Mouse (Mus musculus) forebrain, postnatal 0 days (tissue): Measurements from ENCODE around the gene Zfp869. TPM values are rescaled to one million over a fixed set of nuclear protein-coding genes. Genes with fewer than 3 reads are reported as not detected.
"Not testable (repeated sequence)": the region's sequence is repeated elsewhere in the genome, so short reads cannot be mapped to it uniquely, and the experiment has no call there.

Experiments used
- ATAC-seq: fragments of 200-750 bp; cut with Nextera tagmentation; 2 replicates; pipeline ENCODE4 v1.8.0; 2017; ENCODE audit warnings: mild to moderate bottlenecking, moderate library complexity
- DNase-seq: peaks from one replicate; pipeline ENCODE4 v3.0.0-alpha.2; 2015
- H3K27ac ChIP-seq: fragments of 300-500 bp; sonication (generic); 2 replicates; pipeline ENCODE4 v1.5.1; 2014; ENCODE audit warnings: low read depth, mild to moderate bottlenecking, antibody characterized with exemption, low read length, moderate library complexity, mixed read lengths
- H3K27me3 ChIP-seq: fragments of 300-500 bp; sonication (generic); 2 replicates; pipeline ENCODE4 v1.6.1; 2014; ENCODE audit warnings: mild to moderate bottlenecking, low read length, mixed read lengths; ENCODE audit not compliant: insufficient read depth
- H3K36me3 ChIP-seq: fragments of 300-500 bp; sonication (generic); 2 replicates; pipeline ENCODE4 v1.6.1; 2014; ENCODE audit warnings: mild to moderate bottlenecking, moderate library complexity; ENCODE audit not compliant: insufficient read depth
- H3K4me1 ChIP-seq: fragments of 300-500 bp; sonication (generic); 2 replicates; pipeline ENCODE4 v1.6.1; 2014; ENCODE audit warnings: antibody characterized with exemption; ENCODE audit not compliant: insufficient read depth
- H3K4me2 ChIP-seq: fragments of 300-500 bp; sonication (generic); 2 replicates; pipeline ENCODE4 v1.6.1; 2014; ENCODE audit warnings: low read depth, mild to moderate bottlenecking, moderate library complexity
- H3K4me3 ChIP-seq: fragments of 300-500 bp; sonication (generic); 2 replicates; pipeline ENCODE4 v1.5.1; 2014; ENCODE audit warnings: low read depth, low read length, mixed read lengths
- H3K9ac ChIP-seq: fragments of 300-500 bp; sonication (generic); 2 replicates; pipeline ENCODE4 v1.6.1; 2014; ENCODE audit warnings: mild to moderate bottlenecking
- H3K9me3 ChIP-seq: fragments of 300-500 bp; sonication (generic); 2 replicates; pipeline ENCODE4 v1.6.1; 2016; ENCODE audit warnings: low read length
- CTCF ChIP-seq: sonication (generic); IDR thresholded peaks from 2 replicates; pipeline ENCODE4 v1.5.1; 2016; ENCODE audit warnings: antibody characterized with exemption, control low read depth, low read depth
- WGBS: fragments of 180-500 bp; shearing (Covaris S2); extraction: QIAGEN DNeasy Blood & Tissue Kit; methylation state at CpG from one replicate; pipeline ENCODE4 v1.1.7; 2014; 5-methylcytosine and 5-hydroxymethylcytosine counted together
- polyA plus RNA-seq: library from polyadenylated mRNA; unstranded; fragments of >200 nt; fragmentation: Nextera tagmentation; extraction: Ambion mirVana; gene quantifications from 2 replicates; pipeline ENCODE4 v1.2.1, GENCODE M21; 2015
- total RNA-seq: library from RNA; depleted of rRNA; stranded (reverse); fragments of >200 nt; gene quantifications from 2 replicates; pipeline ENCODE4 v1.2.3, GENCODE M21; 2014; rRNA removed

The Zfp869 gene
- total and polyA plus RNA-seq, 2 experiments from 2014 or later, result 18.8 to 34.1 TPM

DNA sequence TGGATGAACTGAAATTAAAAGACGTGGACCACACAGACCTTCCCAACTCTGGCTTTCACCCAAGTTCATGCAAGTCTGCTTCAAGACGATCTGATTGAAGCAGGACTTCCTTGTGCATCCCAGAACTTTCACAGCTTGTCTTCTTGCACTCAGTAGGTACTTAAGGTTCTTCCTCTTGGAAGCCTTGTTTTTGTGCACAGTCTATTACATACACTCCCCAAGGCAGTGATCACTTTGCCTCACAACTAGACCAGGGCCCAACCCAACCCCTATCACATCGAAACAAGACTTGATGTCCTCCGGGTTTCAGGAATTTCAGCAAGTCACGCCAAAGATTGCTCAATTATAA lies 6.7 kb upstream of the Zfp869 start:
- no peaks in the 10 kb centered on the region for H3K27me3 ChIP-seq
- DNase-seq (no peak), ATAC-seq (peak; percentile 0; the same call in 1 of the 2 replicates)
- H3K4me2 ChIP-seq, result peak overlapping the region; percentile 50
- peak overlapping the region; percentile 100 for H3K27ac ChIP-seq
- TF ChIP-seq CTCF, result no peak
- no peaks in the 10 kb centered on the region for H3K9me3 ChIP-seq
- H3K4me1 ChIP-seq, result peaks cover 25% of the 10 kb centered on the region; the same call in 1 of the 2 replicates
- H3K4me3 ChIP-seq, result peak overlapping the region; percentile 100
- no peaks in the 10 kb centered on the region for H3K36me3 ChIP-seq
- 47% methylated on average over 5 of the region's 5 CpGs for WGBS
- H3K9ac ChIP-seq, result no peak overlapping the region

DNA sequence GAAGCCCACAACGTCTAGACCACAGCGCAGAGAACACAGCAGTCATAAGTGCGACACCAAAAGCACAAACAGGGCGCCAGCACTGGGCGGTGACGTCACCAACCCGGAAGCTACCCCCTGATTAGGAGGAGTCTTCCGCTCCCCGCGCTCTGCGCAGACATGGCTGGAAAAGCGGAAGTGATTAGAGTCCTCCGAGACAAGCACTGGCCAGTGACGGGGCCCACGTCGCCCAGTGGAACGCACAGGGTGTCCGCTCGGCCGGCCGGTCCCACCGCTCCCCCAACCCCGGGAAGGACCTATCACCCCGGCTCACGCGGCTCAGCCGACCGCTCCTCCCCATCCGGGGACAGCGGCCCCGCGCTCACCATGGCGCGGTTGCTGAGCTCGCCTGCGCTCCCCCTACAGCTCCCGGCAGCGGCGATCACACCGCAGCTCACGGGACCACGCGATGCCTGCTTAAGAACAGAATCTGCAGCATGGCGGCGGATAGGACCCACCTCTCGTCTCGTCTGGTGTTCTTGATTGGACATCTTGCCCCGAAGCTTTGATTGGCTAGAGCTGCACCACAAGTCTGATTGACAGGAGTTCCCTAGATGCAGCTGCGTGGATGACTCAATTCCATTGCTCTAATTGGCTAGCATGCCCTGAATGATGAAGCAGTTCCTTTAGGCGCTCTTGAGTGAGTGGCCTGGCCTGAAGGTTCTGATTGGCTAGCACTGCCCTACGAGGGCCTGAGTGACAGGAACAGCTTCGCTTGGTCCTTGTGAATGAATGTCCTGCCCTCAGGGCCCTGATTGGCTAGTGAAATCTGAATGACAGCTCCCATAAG lies 6.1 kb upstream of the Zfp869 start:
- Histone ChIP-seq H3K27ac (peak overlapping the region; percentile 100), H3K4me3 (peak overlapping the region; percentile 100), H3K4me2 (peak overlapping the region; percentile 50), H3K9ac (peak overlapping the region; percentile 100), H3K27me3 (no peaks in the 10 kb centered on the region), H3K36me3 (no peaks in the 10 kb centered on the region), H3K4me1 (peaks cover 25% of the 10 kb centered on the region; the same call in 1 of the 2 replicates), H3K9me3 (no peaks in the 10 kb centered on the region)
- whole genome bisulfite sequencing, result 2% methylated on average over 52 of the region's 52 CpGs
- DNase-seq, result peak; percentile 97
- TF ChIP-seq CTCF, result peak; percentile 24; the same call in 1 of the 2 replicates
- ATAC-seq, result peak; percentile 97

DNA sequence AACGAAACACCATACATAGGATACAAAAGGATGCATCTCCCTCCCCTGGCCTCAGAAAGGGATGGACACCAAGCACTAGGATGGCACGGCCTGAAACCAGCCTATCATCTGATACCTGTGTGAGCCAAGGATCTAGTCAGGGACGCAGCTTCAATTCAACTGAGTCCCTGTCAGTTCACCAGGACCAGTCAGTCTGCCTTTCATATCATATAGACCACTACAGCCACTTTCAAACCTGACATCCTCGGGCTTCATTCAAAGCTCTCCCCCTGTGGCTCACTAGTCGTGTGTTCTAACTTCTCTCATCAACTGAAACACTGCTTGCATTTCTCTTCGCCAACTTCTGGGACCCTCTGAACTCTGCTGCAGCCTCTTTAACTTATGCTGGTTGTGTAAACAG lies 4.8 kb upstream of the Zfp869 start:
- Histone ChIP-seq H3K36me3 (no peaks in the 10 kb centered on the region), H3K27me3 (no peaks in the 10 kb centered on the region), H3K4me3 (0 out of 2 replicates have a peak overlapping the region, but pooled peaks have one; percentile 100), H3K4me2 (peak overlapping the region; percentile 50), H3K9me3 (no peaks in the 10 kb centered on the region), H3K9ac (peak overlapping the region; percentile 29), H3K4me1 (peaks cover 25% of the 10 kb centered on the region; the same call in 1 of the 2 replicates), H3K27ac (no peak overlapping the region)
- DNase-seq (no peak), ATAC-seq (no peak)
- WGBS, result 73% methylated on average over 6 of the region's 6 CpGs
- TF ChIP-seq CTCF, result no peak

DNA sequence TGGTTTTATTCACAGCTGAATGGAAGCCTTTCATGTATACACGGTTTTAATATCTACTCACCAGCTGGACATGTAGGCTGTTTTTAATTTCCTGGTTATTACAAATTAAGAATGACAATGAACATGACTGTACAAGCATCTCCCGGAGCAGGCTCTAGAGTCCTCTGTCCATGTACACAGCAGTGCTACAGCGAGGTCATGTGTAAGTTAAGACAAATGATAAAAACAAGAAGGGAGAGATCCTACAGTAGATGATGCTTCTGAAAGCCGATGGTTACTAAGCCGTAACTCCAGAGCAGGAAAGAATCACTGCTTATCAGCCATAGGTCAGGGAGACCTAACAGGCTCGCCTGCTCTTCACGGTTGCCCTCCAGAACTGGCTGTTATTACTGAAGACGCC lies 3.0 kb upstream of the Zfp869 start:
- H3K27me3 ChIP-seq, result no peaks in the 10 kb centered on the region
- WGBS, result 93% methylated on average over 8 of the region's 8 CpGs
- H3K9me3 ChIP-seq, result no peaks in the 10 kb centered on the region
- no peak overlapping the region for H3K4me2 ChIP-seq
- no peak overlapping the region for H3K27ac ChIP-seq
- no peak for DNase-seq
- no peak overlapping the region for H3K4me3 ChIP-seq
- ATAC-seq, result no peak
- peaks cover 17% of the 10 kb centered on the region for H3K36me3 ChIP-seq
- no peak for TF ChIP-seq CTCF
- no peak overlapping the region for H3K9ac ChIP-seq
- peaks cover 25% of the 10 kb centered on the region; the same call in 1 of the 2 replicates for H3K4me1 ChIP-seq

DNA sequence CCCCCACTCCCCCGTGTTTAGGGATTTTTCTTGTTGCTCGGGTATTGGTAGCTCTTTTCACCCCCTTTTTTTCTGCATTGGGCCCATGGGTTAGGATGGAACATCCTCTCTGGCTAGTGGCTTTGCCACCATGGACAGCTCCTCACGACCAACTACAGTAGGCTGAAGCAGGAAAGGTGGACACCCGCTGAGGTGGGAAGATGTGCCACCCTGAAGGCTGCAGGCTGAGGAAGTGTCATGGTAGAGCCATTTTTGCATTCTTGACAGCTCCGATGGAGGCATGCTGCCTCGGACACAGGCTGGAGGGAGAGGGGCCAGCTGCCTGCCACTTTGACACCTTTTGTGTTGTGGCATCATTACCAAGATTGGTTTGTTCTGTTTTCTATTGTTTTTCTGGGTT lies 8.7 kb downstream of the Zfp869 start:
- no peaks in the 10 kb centered on the region for H3K27me3 ChIP-seq
- H3K36me3 ChIP-seq, result peaks cover 37% of the 10 kb centered on the region
- H3K9me3 ChIP-seq, result no peaks in the 10 kb centered on the region
- no peak overlapping the region for H3K27ac ChIP-seq
- no peak for ATAC-seq
- no peaks in the 10 kb centered on the region for H3K4me1 ChIP-seq
- H3K9ac ChIP-seq, result no peak overlapping the region
- no peak for TF ChIP-seq CTCF
- DNase-seq, result no peak
- 78% methylated on average over 6 of the region's 6 CpGs for WGBS
- H3K4me3 ChIP-seq, result no peak overlapping the region
- no peak overlapping the region for H3K4me2 ChIP-seq

DNA sequence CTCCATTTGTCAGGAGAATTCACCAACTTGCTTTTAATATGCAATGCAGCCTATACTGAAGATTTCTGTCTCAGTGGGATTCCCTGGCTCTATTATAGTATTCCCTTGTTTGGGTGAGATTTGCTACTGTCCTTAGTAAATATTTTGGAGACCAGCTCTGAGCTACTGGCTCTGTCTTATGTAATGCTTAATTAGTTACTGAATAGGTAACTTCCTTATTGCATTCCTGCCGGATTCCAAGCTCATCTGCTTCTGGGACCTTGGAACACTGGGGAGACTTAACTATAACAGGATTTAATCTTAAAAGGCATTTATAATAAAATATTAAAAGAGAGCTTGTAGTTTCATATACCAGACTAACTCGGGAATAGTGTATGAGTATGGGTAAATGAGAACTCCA lies 45.5 kb downstream of the Zfp869 start:
- H3K4me3 ChIP-seq, H3K27me3 ChIP-seq, H3K4me2 ChIP-seq, H3K9ac ChIP-seq, ATAC-seq, H3K27ac ChIP-seq, H3K4me1 ChIP-seq, H3K9me3 ChIP-seq, DNase-seq: not testable (repeated sequence)
- WGBS, result 78% methylated on average over 2 of the region's 2 CpGs
- peaks cover 20% of the 10 kb centered on the region for H3K36me3 ChIP-seq

DNA sequence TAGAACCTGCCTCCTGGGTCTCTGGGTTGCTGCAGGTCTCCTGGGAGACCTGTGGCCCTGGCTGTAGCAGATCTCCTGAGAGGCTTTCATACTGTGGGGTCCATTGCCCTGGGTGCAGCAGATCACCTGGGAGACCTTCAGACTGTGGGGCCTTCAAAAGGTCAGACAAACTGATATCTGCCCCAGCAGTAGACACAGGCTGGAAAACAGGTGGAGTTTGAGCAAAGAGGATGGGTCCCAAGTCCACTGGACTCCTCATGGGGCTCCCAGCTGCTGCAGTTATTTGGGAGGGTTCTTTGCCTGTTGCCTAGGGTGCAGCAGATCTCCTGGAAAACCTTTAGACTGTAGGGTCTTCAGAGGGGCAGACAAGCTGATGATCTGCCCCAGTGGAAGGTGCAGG lies 49.2 kb downstream of the Zfp869 start:
- Histone ChIP-seq H3K36me3 (peaks cover 20% of the 10 kb centered on the region), H3K4me1 (no peaks in the 10 kb centered on the region), H3K4me3 (no peak overlapping the region), H3K9me3 (no peaks in the 10 kb centered on the region), H3K27ac (no peak overlapping the region), H3K9ac (no peak overlapping the region), H3K4me2 (no peak overlapping the region), H3K27me3 (no peaks in the 10 kb centered on the region)
- ATAC-seq (no peak), DNase-seq (no peak)
- no peak for TF ChIP-seq CTCF

Other genes with a start within 250 kb of the Zfp869 start
- 0.05 and 0.08 TPM in 2 replicates for gene Gm7697, start 187.7 kb downstream of the Zfp869 start, total RNA-seq
- gene Gm7697, start 187.7 kb downstream of the Zfp869 start, polyA plus RNA-seq, result not detected in 2 replicates
- gene Zfp868, start 85.2 kb downstream of the Zfp869 start, total RNA-seq, result 26.9 and 38.0 TPM in 2 replicates
- gene Zfp868, start 85.2 kb downstream of the Zfp869 start, polyA plus RNA-seq, result 21.4 and 23.9 TPM in 2 replicates
- gene Zfp964, start 56.2 kb downstream of the Zfp869 start, total RNA-seq, result 4.9 and 5.1 TPM in 2 replicates
- gene Zfp964, start 56.2 kb downstream of the Zfp869 start, polyA plus RNA-seq, result 0.64 and 0.92 TPM in 2 replicates
- 5.0 TPM in 2 replicates for gene Zfp963, start 39.2 kb upstream of the Zfp869 start, total RNA-seq
- 3.7 and 4.5 TPM in 2 replicates for gene Zfp963, start 39.2 kb upstream of the Zfp869 start, polyA plus RNA-seq
- 0.23 and 3.5 TPM in 2 replicates for gene Gm20422, start 64.2 kb upstream of the Zfp869 start, total RNA-seq
- 0.33 and 1.2 TPM in 2 replicates for gene Gm20422, start 64.2 kb upstream of the Zfp869 start, polyA plus RNA-seq
- 61.0 and 74.4 TPM in 2 replicates for gene Atp13a1, start 80.4 kb upstream of the Zfp869 start, total RNA-seq
- gene Atp13a1, start 80.4 kb upstream of the Zfp869 start, polyA plus RNA-seq, result 37.3 and 39.6 TPM in 2 replicates
- gene Zfp866, start 80.5 kb upstream of the Zfp869 start, total RNA-seq, result 47.5 and 59.2 TPM in 2 replicates
- gene Zfp866, start 80.5 kb upstream of the Zfp869 start, polyA plus RNA-seq, result 10.7 and 16.6 TPM in 2 replicates
- 47.4 and 47.6 TPM in 2 replicates for gene Gmip, start 98.0 kb upstream of the Zfp869 start, total RNA-seq
- 33.2 and 35.0 TPM in 2 replicates for gene Gmip, start 98.0 kb upstream of the Zfp869 start, polyA plus RNA-seq
- 5.6 and 6.1 TPM in 2 replicates for gene Lpar2, start 111.7 kb upstream of the Zfp869 start, total RNA-seq
- gene Lpar2, start 111.7 kb upstream of the Zfp869 start, polyA plus RNA-seq, result 0.38 and 0.45 TPM in 2 replicates
- gene Pbx4, start 121.8 kb upstream of the Zfp869 start, total RNA-seq, result 23.3 and 38.8 TPM in 2 replicates
- 90.8 and 92.8 TPM in 2 replicates for gene Pbx4, start 121.8 kb upstream of the Zfp869 start, polyA plus RNA-seq
- gene Cilp2, start 177.0 kb upstream of the Zfp869 start, total RNA-seq, result 13.5 and 13.8 TPM in 2 replicates
- 9.5 and 10.1 TPM in 2 replicates for gene Cilp2, start 177.0 kb upstream of the Zfp869 start, polyA plus RNA-seq
- 0.95 TPM in 1 of 2 replicates, not detected in the other for gene Tssk6, start 191.5 kb upstream of the Zfp869 start, total RNA-seq
- gene Tssk6, start 191.5 kb upstream of the Zfp869 start, polyA plus RNA-seq, result 2.9 and 4.1 TPM in 2 replicates
- 90.7 and 130 TPM in 2 replicates for gene Ndufa13, start 191.8 kb upstream of the Zfp869 start, total RNA-seq
- gene Ndufa13, start 191.8 kb upstream of the Zfp869 start, polyA plus RNA-seq, result 209 and 263 TPM in 2 replicates
- 8.9 and 15.0 TPM in 2 replicates for gene Yjefn3, start 192.0 kb upstream of the Zfp869 start, total RNA-seq
- 15.3 and 16.5 TPM in 2 replicates for gene Yjefn3, start 192.0 kb upstream of the Zfp869 start, polyA plus RNA-seq